Mouse (Mus musculus): Measurements from ENCODE around the gene Rgl1.

GRCm38 (mm10) chr1:152528778-152529177 lies 237.4 kb downstream of the Rgl1 start:
- TF ChIP-seq CTCF (IDR thresholded peaks at IDR 0.05; ENCODE audit: extremely low read depth, insufficient read length, insufficient replicate concordance, low read depth, low read length) (no peak), POLR2A (IDR thresholded peaks at IDR 0.05; ENCODE audit: low read depth, low read length) (no peak)
